Mouse (Mus musculus) heart, embryonic 10.5 days (tissue): ENCODE results near the gene Pbxip1. TPM values are rescaled to one million over a fixed set of nuclear protein-coding genes. Genes with fewer than 3 reads are reported as not detected.

Experiments used
- DNase-seq: peaks from one replicate; pipeline ENCODE4 v3.0.0-alpha.2; 2017; ENCODE audit warnings: low spot score
- H3K27ac ChIP-seq: fragments of 300-500 bp; sonication (generic); 2 replicates; pipeline ENCODE4 v1.5.1; 2016; ENCODE audit warnings: mild to moderate bottlenecking
- H3K27me3 ChIP-seq: fragments of 300-500 bp; sonication (generic); 2 replicates; pipeline ENCODE4 v1.6.1; 2016; ENCODE audit warnings: mild to moderate bottlenecking; ENCODE audit not compliant: poor library complexity, insufficient read depth, severe bottlenecking
- H3K36me3 ChIP-seq: fragments of 300-500 bp; sonication (generic); 2 replicates; pipeline ENCODE4 v1.6.1; 2016; ENCODE audit warnings: mild to moderate bottlenecking, moderate library complexity
- H3K4me1 ChIP-seq: fragments of 300-500 bp; sonication (generic); 2 replicates; pipeline ENCODE4 v1.6.1; 2016; ENCODE audit warnings: mild to moderate bottlenecking
- H3K4me3 ChIP-seq: fragments of 300-500 bp; sonication (generic); 2 replicates; pipeline ENCODE4 v1.5.1; 2016; ENCODE audit warnings: mild to moderate bottlenecking, moderate library complexity
- H3K9me3 ChIP-seq: fragments of 300-500 bp; sonication (generic); 2 replicates; pipeline ENCODE4 v1.6.1; 2016; ENCODE audit warnings: mild to moderate bottlenecking, moderate library complexity
- WGBS: fragments of 180-500 bp; shearing (Covaris S2); methylation state at CpG from one replicate; pipeline ENCODE4 v1.1.7; 2016; 5-methylcytosine and 5-hydroxymethylcytosine counted together
- polyA plus RNA-seq: library from polyadenylated mRNA; unstranded; fragments of >200 nt; fragmentation: Nextera tagmentation; extraction: Ambion mirVana; gene quantifications from 2 replicates; pipeline ENCODE4 v1.2.1, GENCODE M21; 2016

The Pbxip1 gene
- polyA plus RNA-seq, 1 experiment from 2014 or later: 46.5 TPM

DNA sequence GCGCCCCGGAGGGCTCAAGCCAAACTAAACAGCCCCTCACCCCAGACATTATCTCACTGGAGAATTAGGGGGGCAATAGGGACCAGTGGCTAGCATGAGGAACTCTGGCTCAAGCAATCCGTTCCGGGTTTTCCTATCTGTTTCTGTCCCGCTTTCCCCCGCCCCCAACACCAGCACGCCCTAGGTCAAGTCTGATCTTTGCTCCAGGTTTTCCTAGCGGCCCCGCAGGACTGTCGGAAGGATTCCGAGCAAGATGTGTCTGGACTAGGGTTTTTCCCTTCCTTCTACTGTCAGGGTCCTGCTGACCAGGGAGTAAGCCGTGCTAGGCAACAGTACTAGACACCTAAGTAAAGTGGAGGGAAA, 41.6 kb upstream of the Pbxip1 start:
- peaks cover 6% of the 10 kb centered on the region; the same call in 1 of the 2 replicates for H3K36me3 ChIP-seq
- H3K9me3 ChIP-seq: no peaks in the 10 kb centered on the region
- under 1% methylated on average over 10 of the region's 12 CpGs for WGBS
- DNase-seq: peak; percentile 94
- peaks cover 5% of the 10 kb centered on the region; the same call in 1 of the 2 replicates for H3K27me3 ChIP-seq
- H3K4me1 ChIP-seq: peaks cover 70% of the 10 kb centered on the region
- H3K27ac ChIP-seq: peak overlapping the region; percentile 93
- H3K4me3 ChIP-seq: peak overlapping the region; percentile 79

DNA sequence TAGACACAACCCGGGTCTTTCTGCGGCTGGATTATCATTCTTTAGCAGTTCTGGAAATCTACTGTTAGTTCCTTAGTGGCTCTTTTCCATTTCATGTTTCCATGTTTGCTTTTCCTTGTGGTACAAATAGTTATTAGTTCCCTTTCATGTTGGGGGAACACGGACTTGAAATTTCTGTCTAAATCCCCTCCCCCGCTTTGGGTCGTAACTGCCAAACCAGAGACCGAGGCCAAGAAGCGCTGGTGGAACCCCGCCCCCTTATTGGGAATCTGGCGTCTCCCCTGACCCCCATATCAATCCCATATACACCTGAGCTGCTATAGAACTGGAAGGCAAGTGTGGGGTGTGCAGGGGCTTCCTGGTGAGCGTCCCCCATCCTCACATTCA, 41.1 kb upstream of the Pbxip1 start:
- H3K4me1 ChIP-seq: peaks cover 64% of the 10 kb centered on the region
- H3K4me3 ChIP-seq: peak overlapping the region; percentile 79
- 2% methylated on average over 10 of the region's 10 CpGs for WGBS
- DNase-seq: no peak
- peaks cover 5% of the 10 kb centered on the region; the same call in 1 of the 2 replicates for H3K27me3 ChIP-seq
- peaks cover 8% of the 10 kb centered on the region; the same call in 1 of the 2 replicates for H3K36me3 ChIP-seq
- no peaks in the 10 kb centered on the region for H3K9me3 ChIP-seq
- H3K27ac ChIP-seq: peak overlapping the region; percentile 93

DNA sequence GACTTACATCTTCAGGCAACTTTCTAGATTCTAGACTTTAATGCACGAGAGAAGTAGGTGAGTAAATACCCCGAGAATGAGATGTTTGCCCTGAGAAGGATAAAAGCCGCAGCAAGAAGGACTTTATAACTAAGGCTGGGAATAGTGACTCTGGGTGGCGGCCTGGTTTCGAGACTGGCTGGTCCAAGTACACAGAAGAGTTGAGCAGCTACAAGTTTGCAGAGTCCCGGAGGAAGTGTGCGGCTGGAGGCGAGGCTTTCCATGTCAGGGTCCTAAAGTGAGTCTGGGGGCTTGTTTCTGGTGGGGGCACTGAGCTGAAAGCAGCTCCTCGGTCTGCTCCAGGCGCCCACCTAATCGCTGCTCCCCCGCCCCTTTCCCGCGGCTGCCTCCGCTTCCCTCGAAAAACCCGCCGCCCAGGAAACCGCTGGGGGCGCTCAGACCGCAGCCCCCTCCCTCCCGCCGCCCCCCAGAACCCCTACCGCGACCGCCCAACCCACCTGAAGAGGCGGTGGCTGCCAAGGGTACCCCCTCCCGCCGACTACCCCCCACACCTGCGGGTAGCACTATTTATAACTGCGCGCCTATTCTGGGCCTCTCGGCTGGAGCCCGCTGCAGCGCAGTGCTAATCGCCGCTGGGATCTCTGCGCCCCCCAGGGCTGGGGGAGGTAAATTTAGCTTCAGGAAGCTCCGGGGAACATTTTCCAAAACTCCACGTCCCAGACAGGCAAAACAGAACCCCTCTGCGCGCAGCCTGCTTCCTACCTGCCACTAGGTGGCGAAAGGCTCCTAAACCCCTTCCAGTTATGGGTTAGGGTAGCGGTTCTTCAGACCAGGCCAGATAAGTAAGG, 40.5 kb upstream of the Pbxip1 start:
- Histone ChIP-seq H3K9me3 (no peaks in the 10 kb centered on the region), H3K27me3 (no peaks in the 10 kb centered on the region; the same call in 1 of the 2 replicates), H3K4me1 (peaks cover 58% of the 10 kb centered on the region), H3K36me3 (peaks cover 9% of the 10 kb centered on the region; the same call in 1 of the 2 replicates), H3K4me3 (peak overlapping the region; percentile 79), H3K27ac (peak overlapping the region; percentile 93)
- DNase-seq: peak; percentile 91
- WGBS: under 1% methylated on average over 43 of the region's 44 CpGs

DNA sequence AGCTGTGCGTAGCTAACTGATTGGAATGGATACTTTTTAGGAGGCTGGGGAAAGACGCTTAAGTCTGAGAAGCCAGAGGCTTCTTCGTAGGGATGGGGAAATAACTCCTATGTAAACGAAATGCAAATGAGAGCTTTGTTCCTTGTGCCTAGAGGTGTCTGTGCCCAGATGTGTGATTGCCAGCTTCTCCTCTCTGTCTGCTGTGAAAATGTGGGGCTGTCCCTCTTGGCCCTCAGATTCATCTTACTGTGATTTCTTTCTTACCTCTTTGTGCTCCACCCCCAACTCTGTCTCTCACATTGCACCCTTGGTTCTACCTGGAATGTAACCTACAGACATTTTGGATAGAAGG, 39.9 kb upstream of the Pbxip1 start:
- Histone ChIP-seq H3K36me3 (peaks cover 15% of the 10 kb centered on the region), H3K9me3 (no peaks in the 10 kb centered on the region), H3K4me1 (peaks cover 52% of the 10 kb centered on the region), H3K4me3 (peak overlapping the region; percentile 79), H3K27ac (peak overlapping the region; percentile 93), H3K27me3 (no peaks in the 10 kb centered on the region; the same call in 1 of the 2 replicates)
- WGBS: 0% methylated on average over 4 of the region's 4 CpGs
- DNase-seq: no peak

DNA sequence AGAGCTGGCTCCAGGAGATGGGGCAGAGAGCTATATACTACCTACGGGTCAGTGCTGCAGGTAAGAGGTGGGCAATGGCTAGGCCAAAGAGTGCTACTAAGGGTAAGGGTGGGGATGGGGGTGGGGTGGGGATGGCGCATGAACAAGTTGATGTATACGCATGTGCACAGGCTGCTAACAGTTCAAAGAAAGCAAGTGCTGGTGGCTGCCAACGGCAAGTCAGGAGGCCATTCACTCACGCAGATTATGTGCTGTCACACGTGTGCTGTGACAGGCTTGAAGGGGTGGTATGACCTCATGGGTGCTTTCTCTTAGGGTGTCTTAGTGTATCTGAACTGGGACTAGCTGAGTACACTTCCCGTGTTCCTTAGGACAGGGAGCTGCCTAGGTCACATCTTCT, 35.2 kb upstream of the Pbxip1 start:
- H3K4me3 ChIP-seq: no peak overlapping the region
- H3K27me3 ChIP-seq: no peaks in the 10 kb centered on the region
- no peak overlapping the region for H3K27ac ChIP-seq
- no peak for DNase-seq
- peaks cover 56% of the 10 kb centered on the region for H3K36me3 ChIP-seq
- WGBS: 94% methylated on average over 7 of the region's 7 CpGs
- peaks cover 7% of the 10 kb centered on the region for H3K4me1 ChIP-seq
- H3K9me3 ChIP-seq: no peaks in the 10 kb centered on the region

DNA sequence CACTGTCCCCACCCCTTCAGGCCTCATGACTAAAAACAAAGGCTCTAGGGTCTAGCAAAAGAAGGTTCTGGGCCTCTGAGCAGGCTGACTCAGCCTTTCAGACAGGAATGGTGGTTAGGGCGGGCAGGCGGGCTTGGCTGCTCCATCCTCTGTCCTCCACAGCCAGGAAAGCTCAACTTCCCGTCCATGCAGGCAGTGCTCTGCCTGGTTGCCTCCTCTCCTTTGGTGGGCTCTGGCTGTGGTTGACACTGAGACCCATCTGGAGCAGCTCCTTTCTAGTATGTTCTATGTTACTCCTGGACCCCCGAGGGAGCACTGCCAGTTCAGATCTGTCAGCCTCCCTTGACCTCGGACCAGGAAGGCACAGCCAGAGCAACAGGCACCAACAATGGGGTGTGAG, 33.8 kb upstream of the Pbxip1 start, which contains the start of gene Lenep:
Gene Lenep, minus strand, starts transcription at position 101 of the 400 bp plus-strand sequence.
- no peaks in the 10 kb centered on the region for H3K27me3 ChIP-seq
- H3K9me3 ChIP-seq: no peaks in the 10 kb centered on the region
- H3K36me3 ChIP-seq: peaks cover 65% of the 10 kb centered on the region
- no peaks in the 10 kb centered on the region for H3K4me1 ChIP-seq
- WGBS: 76% methylated on average over 5 of the region's 5 CpGs
- no peak within 1 kb of the TSS for H3K4me3 ChIP-seq
- H3K27ac ChIP-seq: no peak within 1 kb of the TSS
- DNase-seq: no peak

DNA sequence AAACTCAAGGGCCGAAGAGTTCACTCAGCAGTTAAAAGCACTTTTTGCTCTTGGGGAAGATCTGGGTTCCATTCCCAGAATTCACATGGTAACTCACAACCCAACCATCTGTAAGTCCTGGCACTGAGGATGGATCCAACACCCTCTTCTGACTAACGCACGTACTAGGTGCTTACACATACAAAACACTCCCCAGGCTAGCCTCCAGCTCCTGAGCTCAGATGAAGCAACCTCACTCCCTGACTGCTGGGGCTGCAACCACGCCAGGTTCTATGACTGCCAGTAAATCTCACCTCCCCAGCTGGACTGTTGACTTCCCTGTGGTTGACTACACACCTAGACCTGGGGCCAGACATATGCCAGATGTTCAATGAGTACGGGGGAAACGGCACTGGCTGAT, 29.6 kb upstream of the Pbxip1 start:
- H3K9me3 ChIP-seq: no peaks in the 10 kb centered on the region
- H3K4me3 ChIP-seq: no peak overlapping the region
- H3K27me3 ChIP-seq: no peaks in the 10 kb centered on the region
- WGBS: 91% methylated on average over 6 of the region's 6 CpGs
- no peak for DNase-seq
- peaks cover 7% of the 10 kb centered on the region for H3K4me1 ChIP-seq
- H3K27ac ChIP-seq: no peak overlapping the region
- peaks cover 61% of the 10 kb centered on the region for H3K36me3 ChIP-seq

DNA sequence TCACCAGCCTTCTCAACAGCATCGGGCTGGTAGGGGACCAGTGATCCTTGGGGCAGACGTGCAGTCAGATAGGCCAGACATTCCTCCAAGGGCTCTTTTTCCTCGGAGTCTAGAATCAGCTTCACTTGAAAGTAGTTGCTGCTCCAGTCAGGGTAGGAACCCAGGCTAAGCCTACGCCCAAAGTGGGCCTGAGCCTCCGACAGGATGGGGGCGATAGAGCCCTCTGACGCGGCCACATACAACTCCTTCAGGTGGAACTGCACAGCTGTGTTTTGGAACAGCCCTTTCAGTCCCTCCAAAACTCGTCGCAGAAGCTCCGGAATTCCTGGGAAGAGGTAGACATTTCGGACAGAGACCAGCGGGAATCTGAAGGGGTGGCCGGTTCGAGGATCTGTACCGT, 28.1 kb upstream of the Pbxip1 start:
- H3K4me1 ChIP-seq: peaks cover 7% of the 10 kb centered on the region
- H3K9me3 ChIP-seq: no peaks in the 10 kb centered on the region
- H3K27me3 ChIP-seq: no peaks in the 10 kb centered on the region
- no peak overlapping the region for H3K27ac ChIP-seq
- no peak for DNase-seq
- H3K36me3 ChIP-seq: peaks cover 52% of the 10 kb centered on the region
- H3K4me3 ChIP-seq: 0 out of 2 replicates have a peak overlapping the region, but pooled peaks have one; percentile 12
- WGBS: 53% methylated on average over 16 of the region's 16 CpGs

DNA sequence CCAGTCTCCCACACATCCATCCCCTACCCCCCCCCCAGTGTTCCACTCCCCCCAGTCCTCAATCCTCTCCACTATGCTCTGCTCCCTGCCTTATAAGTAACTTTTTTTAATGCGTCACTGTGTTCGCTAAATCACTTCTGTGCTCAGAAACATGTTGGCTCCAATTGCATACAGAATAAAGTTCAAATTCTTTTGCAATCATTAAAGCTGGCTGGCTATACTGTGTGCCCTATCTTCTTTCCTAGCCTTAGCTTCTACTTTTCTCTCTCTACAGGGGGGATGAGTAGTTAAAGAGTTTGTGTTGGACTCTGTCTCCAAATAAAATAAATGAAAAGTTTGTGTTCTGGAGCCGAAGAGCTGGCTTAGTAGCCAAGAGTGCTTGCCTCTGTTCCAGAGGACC, 26.8 kb upstream of the Pbxip1 start:
- no peak overlapping the region for H3K27ac ChIP-seq
- H3K4me1 ChIP-seq: peaks cover 7% of the 10 kb centered on the region
- 94% methylated on average over 3 of the region's 3 CpGs for WGBS
- peaks cover 51% of the 10 kb centered on the region for H3K36me3 ChIP-seq
- H3K27me3 ChIP-seq: no peaks in the 10 kb centered on the region
- no peak overlapping the region for H3K4me3 ChIP-seq
- DNase-seq: no peak
- H3K9me3 ChIP-seq: no peaks in the 10 kb centered on the region

DNA sequence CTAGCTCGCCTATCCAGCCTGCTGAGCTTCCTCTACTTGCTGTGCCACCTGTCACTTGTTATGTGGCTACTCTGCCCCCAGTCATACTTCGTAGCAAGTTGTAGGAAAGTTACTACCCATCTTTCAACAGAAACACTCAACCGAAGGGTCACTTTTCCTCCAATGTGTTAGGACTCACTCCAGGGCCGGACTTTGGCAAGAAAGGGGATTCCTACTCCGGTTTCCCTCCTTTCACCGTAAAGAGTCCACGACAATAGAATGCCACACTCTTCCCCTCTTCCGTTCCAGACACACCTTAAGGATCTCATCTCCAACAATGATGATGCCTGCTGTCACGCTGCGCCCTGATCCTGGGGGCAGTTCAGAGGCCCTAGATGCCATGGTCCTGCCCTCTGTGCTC, 25.6 kb upstream of the Pbxip1 start:
- Histone ChIP-seq H3K9me3 (no peaks in the 10 kb centered on the region), H3K4me3 (peak overlapping the region; percentile 68), H3K36me3 (peaks cover 54% of the 10 kb centered on the region), H3K27ac (peak overlapping the region; percentile 84), H3K27me3 (no peaks in the 10 kb centered on the region), H3K4me1 (peaks cover 7% of the 10 kb centered on the region)
- WGBS: 72% methylated on average over 10 of the region's 10 CpGs
- no peak for DNase-seq

DNA sequence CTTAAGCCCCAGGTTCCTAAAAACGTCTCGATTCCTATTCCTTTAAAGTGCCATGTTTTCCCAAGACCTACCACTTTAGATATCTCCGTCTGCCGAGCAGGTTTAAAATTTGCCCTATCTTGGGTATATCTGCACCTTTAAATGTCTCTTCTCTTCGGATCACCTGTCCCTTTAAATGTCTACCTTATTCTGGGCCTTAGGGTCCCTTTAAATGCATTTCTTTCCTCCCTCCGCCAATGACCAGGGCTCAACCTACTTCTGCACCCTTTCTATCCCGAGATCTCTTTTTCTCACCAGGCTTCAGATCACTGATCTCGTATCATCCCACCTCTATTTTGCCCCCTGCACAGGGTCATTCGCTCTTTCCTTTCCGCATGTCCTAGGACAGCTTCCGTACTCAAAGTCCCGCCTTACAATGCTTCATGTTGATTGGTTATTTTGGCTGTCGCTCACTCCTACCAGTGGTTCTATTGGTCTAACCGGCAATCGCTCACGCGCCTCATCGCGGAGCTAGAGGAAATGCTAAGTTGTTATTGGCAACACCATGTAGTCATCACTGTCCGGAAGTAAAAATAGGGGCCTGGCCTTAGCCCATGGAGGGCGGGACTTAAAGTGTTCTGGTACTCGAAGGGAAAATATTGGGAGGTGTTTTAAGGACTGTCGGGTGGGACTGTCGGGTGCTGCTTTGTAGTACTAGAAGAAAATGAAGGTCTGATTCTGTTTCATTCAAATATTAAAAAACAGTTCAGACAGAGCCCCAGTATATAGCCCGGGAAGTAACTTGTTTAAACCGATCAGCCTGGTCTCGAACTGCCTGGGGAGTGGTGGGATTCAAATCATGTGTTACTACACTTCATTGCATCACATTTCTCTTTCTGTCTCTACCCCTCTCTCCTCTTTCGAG, 24.8 kb upstream of the Pbxip1 start, which contains the start of gene Flad1:
Gene Flad1, minus strand, starts transcription at position 381 of the 904 bp plus-strand sequence.
- WGBS: 7% methylated on average over 28 of the region's 28 CpGs
- peaks cover 12% of the 10 kb centered on the region for H3K4me1 ChIP-seq
- H3K36me3 ChIP-seq: peaks cover 58% of the 10 kb centered on the region
- peak; percentile 99 for DNase-seq
- no peaks in the 10 kb centered on the region for H3K27me3 ChIP-seq
- no peaks in the 10 kb centered on the region for H3K9me3 ChIP-seq
- peak within 1 kb of the TSS; percentile 68 for H3K4me3 ChIP-seq
- peak within 1 kb of the TSS; percentile 84 for H3K27ac ChIP-seq

DNA sequence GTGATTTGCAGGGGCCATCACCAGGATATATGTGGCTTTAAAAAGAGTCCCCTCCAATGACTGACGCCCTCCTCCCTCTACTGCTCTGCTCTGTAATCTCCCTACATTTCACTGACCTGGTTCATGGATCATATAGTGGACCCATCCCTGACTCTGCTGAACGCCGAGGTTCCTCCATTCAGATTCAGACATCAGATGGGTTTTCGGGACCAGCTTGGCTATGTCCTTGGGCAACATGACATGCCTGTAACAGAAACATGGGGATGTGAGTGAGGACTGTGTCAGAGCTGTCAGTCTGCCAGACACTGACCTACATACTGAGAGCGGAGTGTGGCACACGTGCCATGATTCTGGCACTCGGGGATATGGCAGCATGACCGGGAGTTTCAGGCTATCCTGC, 20.3 kb upstream of the Pbxip1 start:
- no peaks in the 10 kb centered on the region for H3K9me3 ChIP-seq
- WGBS: 96% methylated on average over 8 of the region's 8 CpGs
- peaks cover 36% of the 10 kb centered on the region for H3K36me3 ChIP-seq
- H3K4me3 ChIP-seq: peak overlapping the region; percentile 67; the same call in 1 of the 2 replicates
- no peaks in the 10 kb centered on the region for H3K27me3 ChIP-seq
- H3K4me1 ChIP-seq: peaks cover 24% of the 10 kb centered on the region
- no peak for DNase-seq
- H3K27ac ChIP-seq: no peak overlapping the region

DNA sequence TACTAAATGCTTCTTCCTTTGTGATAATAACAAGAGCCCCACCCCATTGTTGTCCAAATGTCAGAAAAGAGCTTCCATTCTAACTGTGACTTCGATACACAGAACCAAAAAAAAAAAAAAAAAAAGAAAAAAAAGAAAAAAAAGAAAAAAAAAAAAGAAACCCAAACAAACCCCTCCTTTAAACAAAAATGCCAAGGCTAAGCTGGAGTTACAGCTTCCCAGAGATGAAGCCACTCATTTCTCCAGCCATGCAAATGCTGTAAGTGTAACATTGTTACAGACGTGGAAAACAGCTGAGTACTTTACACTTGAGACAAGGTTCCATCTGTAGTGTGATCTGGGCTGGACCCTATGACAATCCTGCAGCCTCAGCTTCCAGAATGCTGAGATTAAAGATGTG, 19.4 kb upstream of the Pbxip1 start:
- 36% methylated on average over 2 of the region's 2 CpGs for WGBS

More for the DNA sequence above, 19.4 kb upstream of the Pbxip1 start:
- Histone ChIP-seq H3K4me1 (peaks cover 33% of the 10 kb centered on the region), H3K4me3 (peak overlapping the region; percentile 67), H3K9me3 (no peaks in the 10 kb centered on the region), H3K27ac (peak overlapping the region; percentile 92), H3K36me3 (peaks cover 36% of the 10 kb centered on the region), H3K27me3 (no peaks in the 10 kb centered on the region)
- DNase-seq: no peak
